Mouse (Mus musculus): Measurements from ENCODE around the gene Sdc1. TPM values are rescaled to one million over a fixed set of nuclear protein-coding genes. Genes with fewer than 3 reads are reported as not detected.

Sdc1 gene
- polyA plus RNA-seq, 1 experiment from 2014 or later, result 31.4 TPM

DNA sequence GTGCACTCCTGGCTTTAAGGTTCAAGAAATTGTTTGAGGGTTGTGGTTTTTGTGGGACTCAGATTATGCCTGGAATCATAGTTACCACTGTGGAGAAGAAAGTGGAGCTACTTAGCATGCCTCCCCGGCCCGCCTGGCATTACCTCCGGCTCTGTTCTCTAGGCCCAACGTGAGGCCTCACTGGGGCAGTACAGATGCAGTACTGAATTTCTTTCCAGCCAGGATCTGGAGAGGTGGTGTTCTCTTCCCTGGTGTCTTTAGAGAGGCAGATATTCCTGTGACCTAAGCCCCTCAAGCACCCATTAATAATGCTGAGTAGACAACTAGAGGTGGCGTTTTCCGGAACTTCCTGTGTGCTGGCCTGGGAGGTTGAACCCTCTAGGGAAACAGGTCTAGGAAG is 2.2 kb downstream of the Sdc1 start:
- H3K36me3 ChIP-seq (ENCODE audit: control insufficient read depth, insufficient read depth, low read length), result no peaks in the 10 kb centered on the region
- H3K27me3 ChIP-seq (ENCODE audit: control insufficient read depth, insufficient read depth, low read length), result no peaks in the 10 kb centered on the region
- H3K4me1 ChIP-seq (ENCODE audit: control insufficient read depth in 2 of 2, insufficient read depth in 2 of 2, low read length in 2 of 2), result peaks cover 7 to 13% of the 10 kb centered on the region in 2 experiments; a peak in 3 of 4 replicates
- ATAC-seq (ENCODE audit: insufficient number of reproducible peaks, insufficient read depth, low FRiP score, low read depth), result no peak
- peak overlapping the region in 1 of 2 experiments; percentile 67; a peak in 1 of 4 replicates for H3K27ac ChIP-seq (replicated peaks in 1 of 2; ENCODE audit: control insufficient read depth in 1 of 2, insufficient read depth in 1 of 2, low read depth in 2 of 2, low read length in 2 of 2)
- peak overlapping the region; percentile 67 to 78 for H3K4me3 ChIP-seq (ENCODE audit: control insufficient read depth in 1 of 2, insufficient read depth in 1 of 2, low read depth in 1 of 2, low read length in 2 of 2)
- 53% methylated on average over 6 of the region's 6 CpGs for WGBS
- peak overlapping the region; percentile 92 for H3K4me2 ChIP-seq (ENCODE audit: low read length)
- peak overlapping the region; percentile 84; the same call in 1 of the 2 replicates for H3K9ac ChIP-seq (ENCODE audit: low read length)
- H3K9me3 ChIP-seq (ENCODE audit: control insufficient read depth, low read length), result no peaks in the 10 kb centered on the region

DNA sequence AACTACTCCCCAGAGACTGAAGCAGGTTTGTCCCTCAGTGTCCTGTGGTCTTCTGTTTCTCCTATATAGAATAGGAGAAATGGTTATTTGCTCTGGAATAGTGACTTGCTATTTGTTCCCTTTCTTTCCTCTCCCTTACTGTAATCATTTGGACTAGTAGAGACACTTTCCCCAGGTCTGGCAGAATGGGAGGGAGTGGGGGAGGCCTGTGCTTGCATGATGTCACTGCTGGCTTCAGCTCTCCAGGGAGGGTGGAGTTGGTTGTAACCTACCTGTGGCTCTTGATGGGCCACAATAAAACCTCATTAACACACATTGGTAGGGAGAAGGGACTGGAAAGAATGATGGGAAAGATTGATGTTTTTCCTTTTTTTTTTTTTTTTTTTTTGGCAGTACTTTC is 3.1 kb downstream of the Sdc1 start:
- Histone ChIP-seq H3K9me3 (ENCODE audit: control insufficient read depth, low read length) (no peaks in the 10 kb centered on the region), H3K4me2 (ENCODE audit: low read length) (no peak overlapping the region), H3K27ac (replicated peaks in 1 of 2; ENCODE audit: control insufficient read depth in 1 of 2, insufficient read depth in 1 of 2, low read depth in 2 of 2, low read length in 2 of 2) (no peak overlapping the region), H3K4me3 (ENCODE audit: control insufficient read depth in 1 of 2, insufficient read depth in 1 of 2, low read depth in 1 of 2, low read length in 2 of 2) (no peak overlapping the region), H3K9ac (ENCODE audit: low read length) (no peak overlapping the region), H3K4me1 (ENCODE audit: control insufficient read depth in 2 of 2, insufficient read depth in 2 of 2, low read length in 2 of 2) (peaks cover 7 to 13% of the 10 kb centered on the region in 2 experiments; a peak in 3 of 4 replicates), H3K36me3 (ENCODE audit: control insufficient read depth, insufficient read depth, low read length) (no peaks in the 10 kb centered on the region), H3K27me3 (ENCODE audit: control insufficient read depth, insufficient read depth, low read length) (no peaks in the 10 kb centered on the region)
- no peak for ATAC-seq (ENCODE audit: insufficient number of reproducible peaks, insufficient read depth, low FRiP score, low read depth)

DNA sequence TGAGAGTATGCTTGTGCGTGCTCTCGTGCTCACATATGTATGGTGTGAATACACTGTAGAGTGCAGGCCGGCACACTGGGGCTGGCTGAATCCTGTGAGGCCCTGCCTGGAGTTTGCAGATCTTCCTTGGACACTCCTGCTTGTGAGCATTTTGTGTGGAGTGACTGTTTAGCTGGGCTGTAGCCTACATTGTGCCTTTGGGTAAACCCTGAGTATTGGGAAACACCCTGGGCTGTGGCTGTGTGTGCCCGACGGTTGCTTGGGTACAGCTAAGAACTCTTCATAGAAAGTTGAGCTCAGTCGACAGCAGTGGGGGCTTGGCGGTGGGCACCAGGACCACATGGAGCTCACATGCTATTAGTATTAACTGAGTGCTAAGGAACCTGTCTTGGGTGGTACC is 5.1 kb downstream of the Sdc1 start:
- H3K4me3 ChIP-seq (ENCODE audit: control insufficient read depth in 1 of 2, insufficient read depth in 1 of 2, low read depth in 1 of 2, low read length in 2 of 2), result no peak overlapping the region
- WGBS, result 89% methylated on average over 7 of the region's 7 CpGs
- no peaks in the 10 kb centered on the region for H3K9me3 ChIP-seq (ENCODE audit: control insufficient read depth, low read length)
- H3K4me2 ChIP-seq (ENCODE audit: low read length), result no peak overlapping the region
- H3K36me3 ChIP-seq (ENCODE audit: control insufficient read depth, insufficient read depth, low read length), result no peaks in the 10 kb centered on the region
- H3K27me3 ChIP-seq (ENCODE audit: control insufficient read depth, insufficient read depth, low read length), result no peaks in the 10 kb centered on the region
- peaks cover 8 to 15% of the 10 kb centered on the region in 2 experiments; a peak in 3 of 4 replicates for H3K4me1 ChIP-seq (ENCODE audit: control insufficient read depth in 2 of 2, insufficient read depth in 2 of 2, low read length in 2 of 2)
- no peak overlapping the region for H3K9ac ChIP-seq (ENCODE audit: low read length)
- no peak overlapping the region for H3K27ac ChIP-seq (replicated peaks in 1 of 2; ENCODE audit: control insufficient read depth in 1 of 2, insufficient read depth in 1 of 2, low read depth in 2 of 2, low read length in 2 of 2)
- ATAC-seq (ENCODE audit: insufficient number of reproducible peaks, insufficient read depth, low FRiP score, low read depth), result no peak

DNA sequence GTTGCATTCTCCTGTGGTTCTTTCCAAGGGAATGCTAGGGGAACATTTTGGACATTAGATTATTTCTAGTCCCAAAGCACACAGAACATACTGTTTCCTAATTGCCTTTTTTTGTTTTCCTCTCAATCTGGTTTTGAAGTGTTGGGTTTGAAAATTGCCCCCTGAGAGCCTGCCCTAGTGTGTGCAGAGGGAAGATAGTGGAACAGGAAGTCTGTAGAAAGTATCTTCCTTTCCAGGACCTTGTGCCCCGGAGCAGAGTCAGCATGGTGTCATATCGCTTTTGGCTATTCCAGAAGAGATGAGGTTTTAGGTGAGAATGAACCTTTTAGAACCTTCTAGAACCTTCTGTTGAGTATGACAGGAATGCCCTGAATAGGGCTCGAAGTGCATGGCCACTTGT is 5.6 kb downstream of the Sdc1 start:
- no peak overlapping the region for H3K4me2 ChIP-seq (ENCODE audit: low read length)
- H3K9me3 ChIP-seq (ENCODE audit: control insufficient read depth, low read length), result no peaks in the 10 kb centered on the region
- no peak overlapping the region for H3K9ac ChIP-seq (ENCODE audit: low read length)
- H3K27ac ChIP-seq (replicated peaks in 1 of 2; ENCODE audit: control insufficient read depth in 1 of 2, insufficient read depth in 1 of 2, low read depth in 2 of 2, low read length in 2 of 2), result no peak overlapping the region
- H3K27me3 ChIP-seq (ENCODE audit: control insufficient read depth, insufficient read depth, low read length), result no peaks in the 10 kb centered on the region
- ATAC-seq (ENCODE audit: insufficient number of reproducible peaks, insufficient read depth, low FRiP score, low read depth), result no peak
- peaks cover 13 to 19% of the 10 kb centered on the region in 2 experiments for H3K4me1 ChIP-seq (ENCODE audit: control insufficient read depth in 2 of 2, insufficient read depth in 2 of 2, low read length in 2 of 2)
- H3K36me3 ChIP-seq (ENCODE audit: control insufficient read depth, insufficient read depth, low read length), result no peaks in the 10 kb centered on the region
- H3K4me3 ChIP-seq (ENCODE audit: control insufficient read depth in 1 of 2, insufficient read depth in 1 of 2, low read depth in 1 of 2, low read length in 2 of 2), result no peak overlapping the region
- 69% methylated on average over 3 of the region's 3 CpGs for WGBS

DNA sequence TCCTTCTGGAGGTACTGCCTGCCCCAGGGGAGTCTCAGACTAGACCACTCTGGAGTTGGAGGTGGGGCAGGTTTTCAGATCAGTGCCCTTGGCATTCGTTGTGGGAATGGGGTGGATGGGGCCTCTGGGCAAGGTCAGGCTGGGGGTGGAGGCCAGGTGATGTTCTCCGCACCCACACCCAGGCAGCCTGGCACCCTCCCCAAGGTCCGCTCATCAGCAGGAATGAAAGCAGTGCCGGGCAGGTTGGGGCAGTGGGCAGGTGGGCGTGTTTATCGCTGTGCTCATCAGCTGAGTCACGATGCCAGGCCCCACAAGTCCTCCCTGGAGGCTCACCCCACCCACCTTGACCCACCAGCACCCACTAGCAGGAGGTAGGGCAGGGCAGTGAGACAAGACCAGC is 7.0 kb downstream of the Sdc1 start:
- no peak overlapping the region for H3K9ac ChIP-seq (ENCODE audit: low read length)
- WGBS, result 88% methylated on average over 7 of the region's 7 CpGs

DNA sequence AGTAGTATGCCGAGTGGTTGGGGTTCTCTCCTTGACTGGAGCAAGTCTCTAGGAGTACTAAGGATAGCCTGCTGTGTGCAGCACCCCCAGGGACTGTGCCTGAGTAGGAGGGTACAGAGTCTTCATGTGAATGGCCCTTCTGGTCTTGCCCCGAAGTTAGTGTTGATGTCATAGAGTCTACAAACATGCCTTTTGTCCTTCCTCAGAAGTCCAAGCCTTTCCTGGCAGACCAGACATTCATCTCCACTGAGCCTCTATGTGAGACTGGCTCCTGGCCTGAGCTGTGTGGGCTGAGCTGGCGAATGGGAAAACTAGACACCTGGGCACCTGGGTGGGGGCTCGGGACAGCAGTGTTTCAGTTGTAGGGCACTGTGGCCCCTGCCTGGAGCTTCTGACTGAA is 8.7 kb downstream of the Sdc1 start:
- ATAC-seq (ENCODE audit: insufficient number of reproducible peaks, insufficient read depth, low FRiP score, low read depth), result no peak
- no peaks in the 10 kb centered on the region for H3K9me3 ChIP-seq (ENCODE audit: control insufficient read depth, low read length)
- no peaks in the 10 kb centered on the region for H3K36me3 ChIP-seq (ENCODE audit: control insufficient read depth, insufficient read depth, low read length)
- no peak overlapping the region for H3K27ac ChIP-seq (replicated peaks in 1 of 2; ENCODE audit: control insufficient read depth in 1 of 2, insufficient read depth in 1 of 2, low read depth in 2 of 2, low read length in 2 of 2)
- H3K27me3 ChIP-seq (ENCODE audit: control insufficient read depth, insufficient read depth, low read length), result no peaks in the 10 kb centered on the region
- no peak overlapping the region for H3K4me3 ChIP-seq (ENCODE audit: control insufficient read depth in 1 of 2, insufficient read depth in 1 of 2, low read depth in 1 of 2, low read length in 2 of 2)
- H3K4me1 ChIP-seq (ENCODE audit: control insufficient read depth in 2 of 2, insufficient read depth in 2 of 2, low read length in 2 of 2), result peaks cover 6 to 14% of the 10 kb centered on the region in 2 experiments
- no peak overlapping the region for H3K4me2 ChIP-seq (ENCODE audit: low read length)
- WGBS, result 72% methylated on average over 4 of the region's 4 CpGs
- H3K9ac ChIP-seq (ENCODE audit: low read length), result no peak overlapping the region

More for the DNA sequence above, 7.0 kb downstream of the Sdc1 start:
- no peaks in the 10 kb centered on the region for H3K36me3 ChIP-seq (ENCODE audit: control insufficient read depth, insufficient read depth, low read length)
- no peaks in the 10 kb centered on the region for H3K9me3 ChIP-seq (ENCODE audit: control insufficient read depth, low read length)
- no peak for ATAC-seq (ENCODE audit: insufficient number of reproducible peaks, insufficient read depth, low FRiP score, low read depth)
- H3K4me1 ChIP-seq (ENCODE audit: control insufficient read depth in 2 of 2, insufficient read depth in 2 of 2, low read length in 2 of 2), result peaks cover 11 to 24% of the 10 kb centered on the region in 2 experiments
- H3K27ac ChIP-seq (replicated peaks in 1 of 2; ENCODE audit: control insufficient read depth in 1 of 2, insufficient read depth in 1 of 2, low read depth in 2 of 2, low read length in 2 of 2), result no peak overlapping the region
- H3K27me3 ChIP-seq (ENCODE audit: control insufficient read depth, insufficient read depth, low read length), result no peaks in the 10 kb centered on the region
- no peak overlapping the region for H3K4me3 ChIP-seq (ENCODE audit: control insufficient read depth in 1 of 2, insufficient read depth in 1 of 2, low read depth in 1 of 2, low read length in 2 of 2)
- no peak overlapping the region for H3K4me2 ChIP-seq (ENCODE audit: low read length)

DNA sequence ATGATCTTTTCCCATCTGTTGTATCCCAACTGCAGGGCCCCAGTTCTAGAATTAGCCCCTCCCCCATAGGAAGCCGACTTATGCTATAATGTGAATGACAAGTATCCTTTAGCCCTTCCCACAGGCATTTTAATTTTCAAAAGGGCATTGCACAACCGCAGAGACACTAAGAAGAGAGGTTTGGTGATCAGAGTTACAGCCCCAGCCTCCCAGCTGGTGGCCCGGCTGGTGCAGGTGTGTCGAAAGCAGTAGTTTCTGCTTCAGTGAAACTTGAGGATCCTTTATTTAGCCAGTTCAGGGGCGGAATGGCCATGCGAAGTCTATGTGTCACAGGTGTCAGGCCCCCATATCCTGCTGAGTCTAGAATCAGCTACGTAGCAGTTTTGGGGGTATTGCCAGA is 10.0 kb downstream of the Sdc1 start:
- H3K27ac ChIP-seq (replicated peaks in 1 of 2; ENCODE audit: control insufficient read depth in 1 of 2, insufficient read depth in 1 of 2, low read depth in 2 of 2, low read length in 2 of 2), result no peak overlapping the region
- no peak overlapping the region for H3K4me2 ChIP-seq (ENCODE audit: low read length)
- ATAC-seq (ENCODE audit: insufficient number of reproducible peaks, insufficient read depth, low FRiP score, low read depth), result no peak
- no peaks in the 10 kb centered on the region for H3K36me3 ChIP-seq (ENCODE audit: control insufficient read depth, insufficient read depth, low read length)
- WGBS, result 83% methylated on average over 7 of the region's 7 CpGs
- H3K9me3 ChIP-seq (ENCODE audit: control insufficient read depth, low read length), result no peaks in the 10 kb centered on the region
- H3K27me3 ChIP-seq (ENCODE audit: control insufficient read depth, insufficient read depth, low read length), result no peaks in the 10 kb centered on the region
- no peak overlapping the region for H3K4me3 ChIP-seq (ENCODE audit: control insufficient read depth in 1 of 2, insufficient read depth in 1 of 2, low read depth in 1 of 2, low read length in 2 of 2)
- peaks cover 9 to 22% of the 10 kb centered on the region in 2 experiments for H3K4me1 ChIP-seq (ENCODE audit: control insufficient read depth in 2 of 2, insufficient read depth in 2 of 2, low read length in 2 of 2)
- H3K9ac ChIP-seq (ENCODE audit: low read length), result no peak overlapping the region

DNA sequence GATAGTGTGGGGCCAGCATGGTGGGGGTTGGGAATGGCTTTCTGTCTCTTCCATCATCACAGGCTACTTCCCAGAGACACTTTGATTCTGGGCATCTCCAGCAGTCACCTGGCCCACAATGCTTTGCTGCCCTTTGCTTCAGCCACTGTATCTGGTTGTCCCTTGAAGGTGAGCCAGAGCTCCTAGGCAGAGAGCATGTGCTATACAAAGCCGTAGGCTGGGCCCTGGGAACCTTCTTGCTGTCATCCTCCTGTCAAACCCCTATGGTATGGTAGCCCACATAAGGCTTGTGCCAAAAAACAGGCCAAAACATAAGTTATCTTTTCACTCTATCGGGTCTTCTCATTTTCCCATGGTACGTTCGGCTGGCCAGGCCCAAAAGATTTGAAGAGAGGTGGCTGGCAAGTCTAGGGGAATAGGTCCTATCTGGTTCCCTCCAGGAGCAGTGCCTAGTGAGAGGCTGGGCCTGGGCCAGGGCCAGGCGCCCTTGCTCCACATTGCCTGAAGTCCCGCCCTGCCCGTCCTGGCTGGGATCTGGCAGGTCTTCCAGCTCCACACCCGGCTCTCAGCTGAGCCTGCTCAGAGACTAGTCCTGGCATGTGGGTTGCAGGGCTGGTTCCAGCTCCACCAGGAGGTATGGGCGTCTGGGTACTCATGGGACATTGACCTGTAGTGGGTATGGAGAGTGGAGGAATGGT is 10.7 kb downstream of the Sdc1 start:
- ATAC-seq (ENCODE audit: insufficient number of reproducible peaks, insufficient read depth, low FRiP score, low read depth), result peak; percentile 40; the same call in 1 of the 2 replicates
- 62% methylated on average over 9 of the region's 9 CpGs for WGBS
- Histone ChIP-seq H3K27ac (replicated peaks in 1 of 2; ENCODE audit: control insufficient read depth in 1 of 2, insufficient read depth in 1 of 2, low read depth in 2 of 2, low read length in 2 of 2) (peak overlapping the region in 1 of 2 experiments; percentile 3; a peak in 1 of 4 replicates), H3K4me3 (ENCODE audit: control insufficient read depth in 1 of 2, insufficient read depth in 1 of 2, low read depth in 1 of 2, low read length in 2 of 2) (no peak overlapping the region), H3K27me3 (ENCODE audit: control insufficient read depth, insufficient read depth, low read length) (no peaks in the 10 kb centered on the region), H3K36me3 (ENCODE audit: control insufficient read depth, insufficient read depth, low read length) (no peaks in the 10 kb centered on the region), H3K9ac (ENCODE audit: low read length) (no peak overlapping the region), H3K4me1 (ENCODE audit: control insufficient read depth in 2 of 2, insufficient read depth in 2 of 2, low read length in 2 of 2) (peaks cover 9 to 22% of the 10 kb centered on the region in 2 experiments), H3K4me2 (ENCODE audit: low read length) (no peak overlapping the region), H3K9me3 (ENCODE audit: control insufficient read depth, low read length) (no peaks in the 10 kb centered on the region)

Measured in heart, embryonic 14.5 days (tissue).